Mouse (Mus musculus): ENCODE data around the gene Rnf44.

Rnf44 gene

GRCm38 (mm10) chr13:54686139-54687053 lies 7.3 kb downstream of the Rnf44 start:
- DNase-seq: no peak

GRCm38 (mm10) chr13:54685174-54685573 lies 8.5 kb downstream of the Rnf44 start:
- peak; percentile 78 for DNase-seq

- DNase-seq: peak; percentile 27 to 67
Measured at GRCm38 (mm10) chr13:54684140-54684896, 9.4 kb downstream of the Rnf44 start.

GRCm38 (mm10) chr13:54683301-54683700 lies 10.4 kb downstream of the Rnf44 start:
- no peak for DNase-seq

- DNase-seq: no peak
Measured at GRCm38 (mm10) chr13:54681291-54681690, 12.4 kb downstream of the Rnf44 start.

GRCm38 (mm10) chr13:54680184-54680853 lies 13.4 kb downstream of the Rnf44 start:
- no peak for DNase-seq

- no peak for DNase-seq
Measured at GRCm38 (mm10) chr13:54678263-54678662, 15.4 kb downstream of the Rnf44 start.

- DNase-seq: no peak
Measured at GRCm38 (mm10) chr13:54675895-54676590, 17.7 kb downstream of the Rnf44 start.

- peak; percentile 49 to 59 for DNase-seq
Measured at GRCm38 (mm10) chr13:54670491-54670890, 23.2 kb downstream of the Rnf44 start.

- no peak for DNase-seq
Measured at GRCm38 (mm10) chr13:54665062-54665461, 28.6 kb downstream of the Rnf44 start.

- no peak for DNase-seq
Measured at GRCm38 (mm10) chr13:54664509-54664908, 29.2 kb downstream of the Rnf44 start.

- no peak for DNase-seq
Measured at GRCm38 (mm10) chr13:54663999-54664398, 29.7 kb downstream of the Rnf44 start.

GRCm38 (mm10) chr13:54661358-54661757 lies 32.3 kb downstream of the Rnf44 start:
- no peak for DNase-seq

- DNase-seq: no peak
Measured at GRCm38 (mm10) chr13:54660877-54661276, 32.8 kb downstream of the Rnf44 start.

GRCm38 (mm10) chr13:54650461-54650860 lies 43.2 kb downstream of the Rnf44 start:
- DNase-seq: peak in 1 of 2 experiments; percentile 9

- DNase-seq: no peak
Measured at GRCm38 (mm10) chr13:54635011-54635410, 58.7 kb downstream of the Rnf44 start.

- no peak for DNase-seq
Measured at GRCm38 (mm10) chr13:54632731-54633277, 60.9 kb downstream of the Rnf44 start.

Measured in kidney, postnatal 25 days (tissue).